Mouse (Mus musculus): ENCODE data around the gene Lpin1.

The Lpin1 gene

DNA sequence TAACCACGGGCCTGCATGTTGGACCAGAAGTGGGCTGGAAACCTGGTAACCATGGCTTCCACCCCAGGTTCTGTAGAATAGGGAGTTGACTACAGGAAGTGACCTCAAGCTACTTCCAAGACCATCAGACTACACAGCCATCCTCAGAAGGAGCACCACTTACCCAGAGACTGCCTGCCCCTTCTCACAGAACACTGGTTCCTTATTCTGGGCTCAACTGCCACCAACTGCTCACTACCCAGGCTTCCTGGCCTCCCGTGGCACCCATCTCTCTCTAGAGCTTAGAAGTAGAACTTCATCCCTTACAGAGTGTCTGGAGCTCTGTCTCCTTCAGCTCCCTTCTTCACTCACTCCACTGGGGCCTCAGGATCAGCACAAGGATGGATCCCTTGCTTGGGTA lies at the start of gene Lpin1:
TSS of gene Lpin1 (minus strand) at position 31 of the 400 bp plus-strand sequence.
- DNase-seq: no peak

DNA sequence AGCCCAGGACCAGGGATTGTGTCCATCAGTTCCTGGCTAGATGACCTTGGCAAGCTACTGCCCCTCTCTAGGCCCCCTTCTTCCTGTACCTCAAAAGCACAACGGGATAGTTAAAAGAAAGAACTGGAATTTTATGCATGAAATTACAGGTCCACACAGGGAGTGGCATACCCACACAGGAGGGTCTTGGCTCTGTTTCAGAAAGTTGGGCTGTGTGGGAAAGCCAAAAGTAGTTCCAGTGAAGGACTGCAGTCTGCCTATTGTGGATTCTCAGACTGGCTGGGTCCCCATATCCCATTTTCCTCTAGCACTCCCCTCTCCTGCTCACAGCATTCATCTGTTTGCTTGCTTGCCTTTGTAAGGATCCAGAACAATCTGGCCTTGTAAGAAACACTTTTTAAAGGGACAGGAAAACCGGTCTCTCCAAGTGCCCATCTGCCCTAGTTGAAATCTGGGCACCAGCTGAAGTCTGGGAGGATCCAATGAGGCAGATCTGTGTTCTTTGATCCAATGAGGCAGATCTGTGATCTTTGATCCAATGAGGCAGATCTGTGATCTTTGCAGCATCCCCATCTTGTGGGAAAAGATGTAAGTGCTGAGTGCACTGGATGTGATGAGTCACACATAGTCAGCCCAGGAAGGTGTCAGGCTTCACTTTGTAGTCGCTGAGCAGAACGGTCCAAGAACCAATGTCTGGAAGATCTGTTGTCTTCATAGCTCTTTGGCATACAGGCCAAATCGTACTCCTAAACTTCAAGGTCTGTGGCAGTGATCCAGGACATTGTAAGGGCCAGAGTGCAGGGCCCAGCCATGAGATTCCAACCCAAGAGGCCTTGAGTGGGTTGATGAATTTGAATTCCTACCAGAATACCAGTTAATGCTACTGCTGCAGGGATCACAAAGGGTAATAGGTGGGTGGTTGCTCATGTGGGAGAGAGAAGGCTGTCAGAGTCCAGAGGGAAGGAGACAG lies 46.4 kb upstream of the Lpin1 start:
- DNase-seq: no peak

DNA sequence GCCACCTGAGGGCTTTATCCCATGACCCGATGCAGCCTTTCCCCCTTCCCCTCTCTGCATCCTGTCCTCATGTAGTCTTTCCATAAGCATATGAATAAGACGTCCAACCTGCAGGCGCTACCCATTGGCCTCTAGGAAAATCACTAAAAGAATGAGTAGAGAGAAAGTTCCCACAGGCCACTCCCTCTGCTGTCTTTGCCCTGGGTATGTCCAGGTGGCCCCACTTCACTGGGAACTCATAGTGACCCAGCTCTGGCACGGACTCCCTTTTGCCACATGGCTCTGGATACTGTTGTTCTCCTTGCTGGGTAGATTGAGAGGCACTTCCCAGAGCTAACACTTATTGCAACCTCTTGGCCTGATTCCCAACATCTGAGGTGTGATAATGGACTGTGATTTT lies 44.8 kb upstream of the Lpin1 start:
- DNase-seq: no peak

DNA sequence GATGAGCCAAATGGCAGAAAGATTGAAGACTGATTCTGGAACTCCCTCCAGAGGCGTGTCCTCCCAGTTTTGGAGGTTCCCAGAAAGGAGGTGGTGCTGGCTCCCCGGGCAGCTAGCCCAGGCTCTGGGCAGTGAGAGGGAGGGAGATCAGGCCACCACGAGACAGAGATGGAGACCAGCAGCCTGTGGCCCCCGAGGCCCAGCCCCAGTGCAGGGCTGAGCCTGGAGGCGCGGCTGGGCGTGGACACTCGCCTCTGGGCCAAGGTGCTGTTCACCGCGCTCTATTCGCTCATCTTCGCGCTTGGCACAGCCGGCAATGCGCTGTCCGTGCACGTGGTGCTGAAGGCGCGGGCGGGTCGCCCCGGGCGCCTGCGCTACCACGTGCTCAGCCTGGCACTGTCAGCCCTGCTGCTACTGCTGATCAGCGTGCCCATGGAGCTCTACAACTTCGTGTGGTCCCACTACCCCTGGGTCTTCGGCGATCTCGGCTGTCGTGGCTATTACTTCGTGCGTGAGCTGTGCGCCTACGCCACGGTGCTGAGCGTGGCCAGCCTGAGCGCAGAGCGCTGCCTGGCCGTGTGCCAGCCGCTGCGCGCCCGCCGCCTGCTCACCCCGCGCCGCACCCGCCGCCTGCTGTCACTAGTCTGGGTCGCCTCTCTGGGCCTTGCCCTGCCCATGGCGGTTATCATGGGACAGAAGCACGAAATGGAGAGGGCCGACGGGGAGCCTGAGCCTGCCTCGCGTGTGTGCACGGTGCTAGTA lies 42.7 kb upstream of the Lpin1 start, which contains the start of gene Ntsr2:
TSS of gene Ntsr2 (plus strand) at position 51 of the 762 bp plus-strand sequence.
- DNase-seq: peak; percentile 88 to 90

DNA sequence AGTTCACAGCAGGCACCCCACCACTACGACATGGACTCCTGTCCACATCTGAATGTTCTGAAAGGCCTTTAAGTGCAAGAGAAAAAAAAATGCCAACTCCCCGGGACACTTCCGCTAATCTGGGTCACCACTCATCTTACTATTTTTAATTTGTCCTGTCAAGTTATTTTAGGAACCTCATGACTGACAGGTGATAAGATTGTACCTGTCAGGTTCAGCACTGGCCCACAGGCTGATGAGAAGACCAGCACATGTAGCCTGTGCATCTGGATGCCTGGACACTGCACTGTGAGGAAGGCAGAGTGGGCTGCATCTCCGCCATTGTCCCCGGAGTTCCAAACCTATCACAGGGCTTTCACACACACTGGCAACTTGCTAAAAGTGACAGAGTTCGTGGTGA lies 39.1 kb upstream of the Lpin1 start:
- no peak for DNase-seq

DNA sequence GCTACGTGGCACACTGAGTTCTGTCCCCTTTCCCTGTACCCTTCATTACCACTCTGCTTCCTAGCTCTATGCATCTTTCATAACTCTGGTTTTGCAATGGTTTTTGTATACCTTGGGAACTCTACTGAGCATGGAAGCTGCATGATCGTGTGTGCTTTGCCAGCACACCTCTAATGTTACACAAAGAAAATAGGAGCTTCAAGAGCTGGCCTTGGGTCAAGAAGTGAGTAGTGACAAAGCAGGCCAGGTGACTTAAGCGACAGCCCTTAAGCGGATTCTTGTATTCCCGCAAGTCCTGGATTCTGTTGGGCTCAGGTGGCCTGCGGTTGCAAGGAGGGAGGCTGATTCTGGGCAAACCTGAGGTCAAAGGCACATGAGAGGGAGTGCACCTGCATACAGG lies 37.5 kb upstream of the Lpin1 start:
- DNase-seq: no peak

DNA sequence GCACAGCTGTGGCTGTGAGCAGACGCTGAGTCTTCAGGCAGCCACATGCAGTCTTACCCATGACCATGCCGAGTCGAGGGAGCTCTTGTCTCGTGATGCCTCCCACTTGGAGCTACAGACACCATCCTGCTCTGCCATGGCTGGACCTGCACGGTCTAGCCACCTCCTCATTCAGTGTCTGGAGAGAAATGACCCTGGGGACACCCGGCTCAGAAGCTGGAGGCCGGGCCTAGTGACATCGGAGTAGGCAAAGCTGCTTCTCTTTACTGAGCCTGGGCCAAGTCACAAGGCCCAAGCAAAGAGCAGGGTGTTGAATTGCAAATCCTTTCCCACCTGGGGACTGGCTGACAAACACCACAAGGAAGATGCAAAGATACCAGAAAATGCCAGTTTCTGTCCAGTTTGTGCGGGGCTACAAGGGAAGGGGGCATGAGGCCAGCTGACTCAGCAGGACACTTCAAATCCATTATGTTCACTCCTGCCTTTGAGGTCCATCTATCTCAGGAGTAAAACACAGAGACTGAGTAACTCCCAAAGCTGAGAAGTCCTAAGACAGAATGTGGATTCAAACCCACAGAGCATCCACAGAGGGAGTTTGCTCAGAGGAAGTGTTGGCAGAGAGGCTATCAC lies 36.1 kb upstream of the Lpin1 start:
- DNase-seq: no peak

DNA sequence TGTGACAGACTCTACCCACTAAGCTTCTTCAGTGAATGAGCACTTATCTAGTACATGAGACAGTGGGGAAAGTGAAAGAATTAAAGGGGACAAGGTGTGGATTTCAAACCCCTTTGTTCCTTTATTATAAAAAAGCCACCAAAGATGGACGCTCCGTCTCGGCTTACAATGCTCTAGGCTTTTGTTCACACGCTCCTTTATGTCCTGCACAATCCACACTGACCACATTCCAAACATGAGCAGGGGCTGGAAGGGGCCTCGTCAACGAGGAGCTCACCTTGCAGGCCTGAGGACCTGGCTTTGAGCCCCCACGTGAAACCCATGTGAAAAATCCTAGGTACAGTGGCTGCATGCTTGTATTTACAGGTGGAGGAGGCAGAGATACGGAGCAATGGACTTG lies 33.9 kb upstream of the Lpin1 start:
- no peak for DNase-seq

DNA sequence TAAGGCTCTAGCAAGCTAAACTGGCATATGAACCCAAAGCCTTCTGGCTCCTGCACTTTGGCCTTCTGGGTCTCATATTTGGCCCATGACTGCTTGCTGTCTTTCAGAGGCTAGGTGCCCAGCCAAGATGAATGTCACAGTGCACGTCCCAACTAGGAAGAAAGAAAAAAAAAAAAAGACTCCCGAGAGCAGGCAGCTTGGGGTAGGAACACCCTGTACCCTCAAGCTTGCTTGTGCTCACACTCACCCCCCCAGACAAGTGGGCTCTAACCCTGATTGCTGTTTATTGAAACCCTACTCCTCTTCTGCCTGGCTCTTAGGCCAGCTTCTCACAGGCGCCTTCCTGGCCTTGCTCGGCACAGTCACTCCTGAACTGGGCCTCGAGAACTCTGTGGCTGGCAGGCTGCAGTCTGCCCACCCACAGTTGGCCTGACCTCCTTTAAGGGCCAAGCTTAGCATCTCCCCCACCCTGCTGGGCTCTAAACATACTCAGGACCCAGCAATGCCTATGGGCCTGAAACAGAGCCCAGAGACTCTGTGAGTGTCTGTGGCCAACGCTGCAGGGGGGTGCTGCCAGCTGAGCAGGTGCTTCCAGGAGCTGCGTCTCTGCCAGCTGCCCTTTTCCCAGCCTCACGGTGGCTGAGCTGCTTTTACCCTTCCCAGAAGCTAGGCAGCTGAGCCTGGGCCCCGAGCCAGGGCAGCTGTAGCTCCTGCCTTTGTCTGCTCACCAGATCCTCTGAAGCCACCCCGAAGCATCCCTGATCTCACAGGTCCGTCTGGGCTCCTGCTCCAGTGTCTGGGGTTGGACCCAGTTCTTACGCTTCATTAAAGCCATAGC lies 33.0 kb upstream of the Lpin1 start:
- peak in 1 of 2 experiments; percentile 10 for DNase-seq

DNA sequence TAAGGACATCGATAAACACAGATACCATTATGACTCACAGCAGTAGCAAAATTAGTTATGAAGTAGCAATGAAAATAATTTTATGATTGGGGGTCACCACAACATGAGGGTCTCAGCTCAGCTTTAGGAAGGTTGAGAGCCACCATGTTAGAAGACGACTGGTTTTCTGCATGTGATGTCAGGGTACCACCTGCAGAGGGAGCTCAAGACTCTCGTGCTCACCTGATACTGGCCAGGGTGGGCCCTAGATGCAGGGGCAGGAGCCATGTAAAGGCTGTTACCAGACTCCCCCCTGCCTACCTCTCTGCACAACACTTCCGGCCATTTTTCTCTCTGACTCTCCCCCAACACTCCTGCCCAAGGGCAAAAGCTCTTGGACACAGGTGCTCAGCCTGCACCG lies 31.2 kb upstream of the Lpin1 start:
- no peak for DNase-seq

DNA sequence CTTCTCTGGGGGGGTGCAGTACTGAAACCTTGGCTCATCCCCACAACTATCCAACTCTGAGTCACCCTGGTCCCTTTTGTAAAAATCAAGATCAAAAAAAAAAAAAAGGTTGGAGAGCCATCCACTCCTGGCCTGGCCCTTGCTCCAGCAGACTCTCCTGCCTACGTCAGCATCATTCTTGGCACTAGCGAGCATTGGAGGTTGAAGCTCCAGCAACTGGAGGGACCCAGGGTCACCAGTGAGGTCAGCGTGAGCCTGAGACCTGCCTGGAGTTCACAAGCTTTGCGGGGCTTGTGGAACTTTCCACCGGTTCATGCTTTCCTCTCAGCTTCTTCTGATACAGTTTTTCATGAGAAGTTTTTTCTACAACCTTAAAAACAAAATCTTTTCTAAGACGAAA lies 29.3 kb upstream of the Lpin1 start:
- DNase-seq: no peak

DNA sequence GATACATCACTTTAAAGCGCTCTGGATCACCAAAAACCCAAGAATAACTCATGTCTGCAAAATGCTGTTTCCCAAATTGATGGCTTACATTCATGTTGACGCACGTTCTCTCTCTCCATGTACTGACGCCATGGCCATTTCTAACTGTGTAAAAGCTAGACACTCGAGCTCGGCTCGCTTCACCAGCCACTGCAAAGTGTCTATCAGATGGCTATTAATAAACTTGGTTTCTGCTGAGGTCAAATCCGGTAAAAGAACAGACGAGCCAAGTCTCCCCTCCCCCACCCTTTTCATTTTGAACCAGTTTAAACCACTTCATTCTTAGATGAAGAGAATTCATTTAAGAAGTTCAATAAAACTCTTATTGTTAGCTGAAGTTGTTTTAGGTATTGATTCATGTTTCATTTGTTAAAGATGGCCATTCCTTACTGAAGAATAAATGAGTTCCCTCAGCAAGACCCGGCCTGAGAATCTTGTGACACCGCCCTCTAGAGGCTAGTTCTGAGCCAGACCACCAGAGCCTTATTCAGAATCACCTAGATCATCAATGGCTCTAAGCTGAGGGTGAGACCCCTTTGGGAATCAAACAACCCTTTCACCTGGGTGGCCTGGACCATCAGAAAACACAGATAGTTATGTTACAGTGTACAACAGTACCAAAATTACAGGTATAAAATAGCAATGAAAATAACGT lies 28.5 kb upstream of the Lpin1 start:
- peak; percentile 29 to 35 for DNase-seq

DNA sequence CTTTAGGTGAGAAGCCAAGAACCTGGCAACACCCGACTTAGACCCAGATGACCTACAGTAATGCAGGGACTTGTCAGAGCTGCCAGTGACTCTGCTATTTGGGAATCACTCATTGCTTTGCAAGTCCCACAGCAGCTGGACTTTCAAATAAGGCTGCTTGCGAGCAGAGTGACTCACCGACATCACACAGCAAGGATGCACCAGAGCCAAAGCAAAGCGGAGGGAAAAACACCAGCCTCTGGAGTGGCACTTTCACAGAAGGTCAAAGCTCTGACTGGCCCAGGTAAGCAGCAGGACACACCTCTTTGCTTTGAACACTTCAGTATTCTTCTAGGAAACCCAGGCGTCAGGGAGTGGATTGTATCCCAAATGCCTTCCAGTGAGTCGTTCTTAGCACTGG lies 25.1 kb upstream of the Lpin1 start:
- no peak for DNase-seq

DNA sequence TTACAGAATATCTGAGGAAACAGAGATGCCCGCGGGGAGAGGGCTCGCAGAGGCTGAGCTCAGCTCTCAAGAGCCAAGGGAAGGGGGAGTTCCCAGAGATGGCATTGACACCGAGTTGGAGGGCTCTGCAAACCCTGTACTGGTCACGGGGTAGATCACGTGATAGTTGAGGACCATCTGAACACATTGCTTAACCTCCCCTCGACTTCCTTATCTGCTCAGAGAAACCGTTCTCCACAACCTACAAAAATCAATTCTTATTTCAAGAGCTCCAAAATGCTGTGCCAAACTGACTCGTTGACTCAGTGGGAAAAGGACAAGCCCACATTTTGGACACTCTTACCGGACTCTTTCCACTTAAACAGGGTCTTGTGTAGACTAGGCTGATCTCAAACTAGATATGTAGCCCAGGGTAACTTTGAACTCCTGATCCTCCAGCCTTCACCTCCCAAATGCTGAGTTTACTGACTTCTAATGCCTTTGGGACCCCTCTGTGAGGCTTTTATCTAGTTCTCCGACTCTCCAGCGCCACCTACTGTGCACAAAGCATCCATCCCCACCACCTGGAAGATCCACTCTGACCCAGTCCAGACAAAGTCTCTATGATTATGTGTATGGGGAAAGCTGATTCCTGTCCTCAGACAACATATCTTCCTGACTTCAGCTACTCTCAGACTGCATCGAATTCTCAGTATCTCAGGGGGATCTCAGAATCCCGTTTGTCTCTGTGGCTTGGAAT lies 23.5 kb upstream of the Lpin1 start:
- peak; percentile 80 to 81 for DNase-seq

DNA sequence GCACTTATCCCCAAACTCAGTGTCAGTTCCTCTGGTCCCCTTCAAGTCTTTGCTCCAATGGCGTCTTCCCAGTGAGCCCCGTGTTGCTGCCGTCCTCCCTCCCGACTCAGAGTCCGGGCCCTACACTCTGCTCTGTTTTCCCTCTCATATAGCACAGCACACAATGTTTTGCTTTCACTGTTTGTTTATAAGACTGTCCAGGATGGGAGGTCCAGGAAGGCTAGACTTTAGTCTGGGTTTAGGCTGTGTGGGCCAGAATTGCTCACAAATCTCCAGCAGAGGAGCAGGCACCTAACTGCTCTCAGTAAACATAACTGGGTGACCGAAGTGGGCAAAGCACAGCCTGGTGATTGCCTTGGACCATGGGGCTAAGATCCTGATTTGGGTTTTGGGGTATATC lies 22.5 kb upstream of the Lpin1 start:
- no peak for DNase-seq

DNA sequence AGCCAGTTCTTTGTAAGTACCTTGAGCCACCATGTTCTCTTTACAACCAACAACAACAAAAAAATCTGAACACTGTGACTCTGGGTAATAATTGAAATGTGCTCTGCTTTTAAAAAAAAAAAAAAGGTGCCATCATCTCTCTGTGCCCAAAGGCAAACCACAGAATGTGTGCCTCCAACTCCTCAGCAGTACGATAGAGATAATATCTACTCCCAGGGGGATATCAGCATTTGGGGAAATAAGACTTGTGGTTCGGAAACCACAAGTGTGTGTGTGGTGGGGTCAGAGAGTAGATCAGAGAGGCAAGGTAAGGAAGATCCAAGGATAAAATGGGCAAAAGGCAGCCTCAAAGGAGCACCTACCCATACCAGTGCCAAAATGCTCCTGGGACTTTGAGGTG lies 20.7 kb upstream of the Lpin1 start:
- no peak for DNase-seq

DNA sequence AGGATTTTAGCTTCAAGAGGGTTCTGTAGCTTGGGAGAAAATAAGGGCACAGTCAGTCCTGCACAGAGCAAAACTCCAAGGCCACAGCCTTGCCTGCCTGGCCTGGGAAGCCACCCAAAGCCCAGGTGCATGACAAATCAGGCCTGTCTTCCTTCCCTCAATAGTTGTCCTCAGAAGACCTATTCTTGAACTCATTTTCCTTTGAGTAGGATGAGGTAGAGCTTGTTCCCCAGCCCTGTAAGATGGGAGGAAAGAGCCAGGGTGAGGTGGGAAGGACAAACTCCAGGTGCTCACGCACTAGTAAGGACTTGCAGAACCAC lies 20.1 kb upstream of the Lpin1 start:
- DNase-seq: no peak

DNA sequence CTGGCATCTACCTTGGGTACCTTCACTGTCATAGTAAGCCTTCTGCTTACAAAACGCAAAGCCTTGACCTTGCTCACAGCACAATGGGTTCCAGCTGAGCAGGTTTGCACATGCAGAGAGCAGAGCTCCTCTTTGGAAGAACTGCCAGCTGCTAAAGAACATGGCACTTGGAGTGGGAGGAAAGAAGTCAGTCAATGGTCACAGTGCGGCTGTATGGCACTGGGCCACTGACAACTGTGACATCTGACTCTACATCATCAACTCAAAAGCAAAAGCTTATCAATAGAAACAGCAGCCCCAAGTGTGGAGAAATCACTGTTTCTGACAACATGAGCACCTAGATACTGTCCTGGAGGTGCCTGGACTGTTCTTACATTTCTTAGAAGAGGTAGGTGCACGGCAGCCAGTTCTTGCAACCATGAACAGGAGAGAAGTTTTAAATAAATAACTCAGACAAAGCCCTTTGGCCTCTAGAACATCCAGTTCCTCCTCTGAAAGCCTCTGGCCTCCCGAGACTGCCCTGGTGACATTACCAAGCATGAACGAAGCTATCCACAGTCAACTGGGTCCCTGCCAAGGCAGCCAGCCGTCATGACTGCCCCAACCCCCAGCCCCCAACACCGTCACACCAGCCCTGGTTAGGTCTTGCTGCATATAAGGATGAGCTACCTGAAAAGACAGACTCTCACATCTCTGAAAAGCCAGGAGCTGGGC lies 19.5 kb upstream of the Lpin1 start:
- DNase-seq: peak; percentile 49 to 62

DNA sequence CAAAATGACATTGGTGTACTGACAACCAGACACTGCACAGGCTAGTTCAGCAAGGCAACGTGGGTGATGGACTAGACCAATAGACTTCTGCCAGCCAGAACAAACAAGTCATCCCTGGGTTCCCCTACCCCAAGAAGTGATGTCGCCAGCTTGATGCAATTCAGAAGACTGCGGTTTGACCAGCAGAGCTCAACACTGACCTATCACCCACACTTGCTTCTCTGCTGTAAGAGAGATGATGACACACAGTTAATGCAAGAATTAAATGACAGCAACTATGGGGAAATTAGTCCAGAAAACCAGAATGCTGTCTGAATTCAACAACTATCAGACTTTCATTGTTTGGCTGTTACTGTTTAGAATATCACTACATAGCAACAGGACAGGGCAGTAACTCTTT lies 9.5 kb upstream of the Lpin1 start:
- no peak for DNase-seq

DNA sequence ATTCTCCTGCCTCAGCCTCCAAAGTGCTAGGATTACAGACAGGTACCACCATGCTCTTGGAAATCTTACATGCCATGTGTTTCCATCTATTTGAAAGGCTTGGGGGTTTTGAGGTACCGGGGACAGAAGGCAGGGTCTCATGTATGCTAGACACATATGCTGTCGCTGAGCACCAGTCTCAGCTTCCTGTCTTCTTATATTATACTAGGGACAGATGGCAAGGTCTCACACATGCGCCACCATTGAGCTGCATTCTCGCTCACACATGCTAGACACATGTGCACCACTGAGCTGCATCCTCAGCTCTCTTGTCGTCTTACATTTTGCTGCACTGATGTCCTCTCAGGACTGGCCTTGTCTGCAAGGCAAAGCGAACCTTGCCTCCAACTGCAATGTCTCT lies 8.7 kb upstream of the Lpin1 start:
- no peak for DNase-seq

Data from kidney, postnatal 4 days (tissue).